Mouse (Mus musculus) yolk sac, embryonic 10.5 days (tissue): ENCODE results near the gene B4galt2.

Experiments used
- DNase-seq: peaks from one replicate; pipeline ENCODE4 v3.0.0-alpha.2; 2017; ENCODE audit warnings: low spot score

Gene B4galt2

GRCm38 (mm10) chr4:117882701-117883691 is at the start of gene B4galt2:
Gene B4galt2 (minus strand): TSS chr4:117883487.
- peak; percentile 67 for DNase-seq

GRCm38 (mm10) chr4:117929391-117929881 is 46.1 kb upstream of the B4galt2 start, which contains the start of gene Artn:
Gene Artn (minus strand): TSS chr4:117929763.
- DNase-seq: peak; percentile 61

- peak; percentile 51 for DNase-seq
These were observed 45.5 kb upstream of the B4galt2 start for GRCm38 (mm10) chr4:117928699-117929241.

GRCm38 (mm10) chr4:117928234-117928633 is 44.9 kb upstream of the B4galt2 start:
- DNase-seq: peak; percentile 28

GRCm38 (mm10) chr4:117926545-117927482 is 43.5 kb upstream of the B4galt2 start:
- DNase-seq: peak; percentile 20

- DNase-seq: no peak
These were observed 41.6 kb upstream of the B4galt2 start for GRCm38 (mm10) chr4:117924916-117925315.

GRCm38 (mm10) chr4:117923450-117923849 is 40.2 kb upstream of the B4galt2 start:
- DNase-seq: no peak

- DNase-seq: no peak
These were observed 38.1 kb upstream of the B4galt2 start for GRCm38 (mm10) chr4:117921358-117921757.

- no peak for DNase-seq
These were observed 35.5 kb upstream of the B4galt2 start for GRCm38 (mm10) chr4:117918762-117919161.

GRCm38 (mm10) chr4:117918261-117918660 is 35.0 kb upstream of the B4galt2 start:
- DNase-seq: no peak

- DNase-seq: no peak
These were observed 34.6 kb upstream of the B4galt2 start for GRCm38 (mm10) chr4:117917847-117918246.

GRCm38 (mm10) chr4:117917402-117917801 is 34.1 kb upstream of the B4galt2 start:
- no peak for DNase-seq

GRCm38 (mm10) chr4:117916386-117916785 is 33.1 kb upstream of the B4galt2 start:
- no peak for DNase-seq

GRCm38 (mm10) chr4:117915489-117916105 is 32.3 kb upstream of the B4galt2 start:
- DNase-seq: no peak

GRCm38 (mm10) chr4:117914591-117915442 is 31.5 kb upstream of the B4galt2 start, which contains the start of gene Ipo13:
Gene Ipo13 (minus strand): TSS chr4:117914999.
- DNase-seq: peak; percentile 97

- no peak for DNase-seq
These were observed 30.7 kb upstream of the B4galt2 start for GRCm38 (mm10) chr4:117914031-117914430.

GRCm38 (mm10) chr4:117913421-117913820 is 30.1 kb upstream of the B4galt2 start:
- no peak for DNase-seq

GRCm38 (mm10) chr4:117912685-117913273 is 29.5 kb upstream of the B4galt2 start:
- DNase-seq: no peak

GRCm38 (mm10) chr4:117912131-117912561 is 28.9 kb upstream of the B4galt2 start:
- no peak for DNase-seq
